Comparison of ENCODE assay signal across 24 mouse cellular contexts in the genomic region with DNA sequence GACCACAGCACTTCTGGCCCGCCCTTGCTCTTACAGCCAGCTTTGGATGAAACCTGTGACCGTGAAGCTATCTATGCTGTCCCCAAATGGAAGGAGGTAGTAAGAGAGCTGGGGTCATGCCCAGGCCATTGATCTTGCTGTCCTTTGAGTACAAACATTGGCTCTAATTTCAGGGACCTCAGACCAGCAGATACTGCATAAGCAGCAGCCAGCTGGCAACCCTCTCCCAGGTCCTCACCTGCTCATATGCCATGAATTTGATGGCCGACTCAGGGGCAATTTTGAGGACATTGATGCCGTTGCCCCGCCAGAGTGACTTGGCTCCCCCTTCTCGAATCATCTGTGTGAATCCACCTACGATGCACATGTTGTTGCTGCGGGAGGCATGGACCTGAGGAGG. TPM values are rescaled to one million over a fixed set of nuclear protein-coding genes. Genes with fewer than 3 reads are reported as not detected.
DNase-seq lines count a peak whose midpoint lies in the region; ATAC-seq and TF ChIP-seq lines count a peak whose summit lies in the region.
"Had no signal": no experiment of that assay in that cellular context is flagged by ENCODE, and none has a peak within 500 bp of the region (broad histone marks: within the 10 kb centered on the region; RNA-seq: fewer than 3 reads in every experiment).

No protein-coding gene starts in this region.

- peak overlapping the region; percentile 46 for H3K9ac ChIP-seq in liver, adult 2 months (ENCODE audit: low read depth, low read length)
- no peak overlapping the region for H3K9ac ChIP-seq in liver, embryonic 11.5 days (ENCODE audit: low read depth, low read length)
- H3K9ac ChIP-seq: embryonic facial prominence, embryonic 12.5 days; forebrain, embryonic 13.5 days had no signal

- no peak for ATAC-seq in liver, embryonic 11.5 days (replicated peaks; ENCODE audit: low FRiP score)
- ATAC-seq: activated CD4-positive, CD25-positive, alpha-beta regulatory T cell, adult 4 months; CD4-positive, CD25-positive, alpha-beta regulatory T cell, adult 4 months; forebrain, embryonic 13.5 days; Patski had no signal

- TF ChIP-seq POLR2A in liver, adult 2 months (IDR thresholded peaks at IDR 0.05; ENCODE audit: extremely low read depth, insufficient read depth, low read length): no peak

- H3K4me1 ChIP-seq in liver, adult 2 months (ENCODE audit: control insufficient read depth, insufficient read depth, low read length): peaks cover 35% of the 10 kb centered on the region
- peaks cover 10% of the 10 kb centered on the region for H3K4me1 ChIP-seq in liver, embryonic 11.5 days (replicated peaks; ENCODE audit: control insufficient read depth, insufficient read depth, low read length)

- peak; percentile 77 for DNase-seq in gastrocnemius, adult 18-20 months (ENCODE audit: low spot score)
- DNase-seq in gastrocnemius, postnatal 14 days: no peak
- DNase-seq in gastrocnemius, adult 8-10 months (ENCODE audit: low spot score in 2 of 2): peak; percentile 49 to 51
- DNase-seq in gastrocnemius, postnatal 10 days: no peak
- DNase-seq in liver, adult 2 months (ENCODE audit: extremely low read depth, low read depth, low spot score): peak; percentile 95
- no peak for DNase-seq in liver, embryonic 11.5 days (ENCODE audit: low spot score)
- peak; percentile 78 for DNase-seq in gastrocnemius, postnatal 25 days
- DNase-seq: adrenal gland, adult 8-10 months; adrenal gland, postnatal 14 days; adrenal gland, postnatal 36 days; B cell, adult 2 months; cerebellum, adult 11-12 months; cerebellum, adult 2 months; cerebellum, adult 9-10 months; cerebellum, postnatal 10 days; cerebellum, postnatal 25 days had no signal

- H3K79me2 ChIP-seq in liver, adult 2 months (ENCODE audit: control insufficient read depth, insufficient read depth, low read length): no peaks in the 10 kb centered on the region

- WGBS in liver, adult 2 months: 32% methylated on average over 8 of the region's 8 CpGs
- WGBS in liver, embryonic 11.5 days: 80% methylated on average over 8 of the region's 8 CpGs

- peak overlapping the region; percentile 86 for H3K27ac ChIP-seq in liver, adult 2 months (replicated peaks; ENCODE audit: insufficient read depth, low read depth, low read length)
- no peak overlapping the region for H3K27ac ChIP-seq in liver, embryonic 11.5 days (ENCODE audit: low read depth, low read length)
- H3K27ac ChIP-seq: forebrain, embryonic 13.5 days had no signal

- H3K27me3 ChIP-seq in liver, adult 2 months (ENCODE audit: control insufficient read depth, insufficient read depth, low read length): no peaks in the 10 kb centered on the region
- H3K27me3 ChIP-seq in liver, embryonic 11.5 days (replicated peaks; ENCODE audit: control insufficient read depth, insufficient read depth, low read length): no peaks in the 10 kb centered on the region
- H3K27me3 ChIP-seq: CH12.LX; embryonic facial prominence, embryonic 12.5 days; forebrain, embryonic 13.5 days; Patski had no signal

- no peak for TF ChIP-seq CTCF in liver, adult 2 months (IDR thresholded peaks at IDR 0.05; ENCODE audit: low read depth, low read length)

- H3K9me3 ChIP-seq in liver, embryonic 11.5 days (ENCODE audit: control insufficient read depth, low read length): no peaks in the 10 kb centered on the region
- H3K9me3 ChIP-seq: embryonic facial prominence, embryonic 10.5 days; embryonic facial prominence, embryonic 12.5 days; forebrain, embryonic 13.5 days; G1E had no signal

- H3K36me3 ChIP-seq in liver, adult 2 months (ENCODE audit: control insufficient read depth, insufficient read depth, low read length): peaks cover 57% of the 10 kb centered on the region
- peaks cover 34% of the 10 kb centered on the region for H3K36me3 ChIP-seq in liver, embryonic 11.5 days (ENCODE audit: control insufficient read depth, insufficient read depth, low read length)

- intact Hi-C loops in gastrocnemius, postnatal 14 days (cut with DNase I; ENCODE audit: low total_unique reads): no loop called here

- no peak overlapping the region for H3K4me3 ChIP-seq in liver, adult 2 months (ENCODE audit: insufficient read depth, low read depth, low read length)
- H3K4me3 ChIP-seq in liver, embryonic 11.5 days (ENCODE audit: low read depth, low read length): no peak overlapping the region
- H3K4me3 ChIP-seq: embryonic facial prominence, embryonic 10.5 days; embryonic facial prominence, embryonic 12.5 days; forebrain, embryonic 13.5 days had no signal

- no peak overlapping the region for H3K4me2 ChIP-seq in liver, embryonic 11.5 days
- H3K4me2 ChIP-seq: embryonic facial prominence, embryonic 12.5 days; forebrain, embryonic 13.5 days had no signal

RNA-seq across cellular contexts. Expression of a gene that starts 21.8 kb away (rescaled TPM):
- 10 to 100 TPM; 37.1 to 43.0 TPM for total RNA-seq in gastrocnemius, adult 18-20 months (2021)
- total RNA-seq in gastrocnemius, postnatal 14 days (2021): 10 to 100 TPM; 41.3 to 43.2 TPM
- total RNA-seq in gastrocnemius, adult 8-10 months (2022): 10 to 100 TPM; 33.8 to 40.1 (median 36.1) TPM
- total RNA-seq in gastrocnemius, postnatal 10 days (2021): 10 to 100 TPM; 38.1 to 40.7 TPM
- total RNA-seq in liver, adult 2 months (2014; rRNA removed): 22.6 and 30.7 TPM in 2 replicates
- 24.4 and 25.5 TPM in 2 replicates for polyA plus RNA-seq in liver, adult 2 months (2012; rRNA removed)
- 23.0 and 23.6 TPM in 2 replicates for polyA plus RNA-seq in liver, embryonic 11.5 days (2014; fragmentation: Nextera tagmentation; extraction: Ambion mirVana)
- total RNA-seq in gastrocnemius, postnatal 25 days (2021): 10 to 100 TPM; 42.2 to 49.3 TPM

RNA-seq across cellular contexts. Expression of a gene that starts 29.4 kb away (rescaled TPM):
- 1 to 10 TPM; 1.4 to 4.8 TPM for total RNA-seq in gastrocnemius, adult 18-20 months (2021)
- total RNA-seq in gastrocnemius, postnatal 14 days (2021): 1 to 10 TPM; 2.6 to 4.7 TPM
- 1 to 10 TPM in 1 of 4 experiments, under 1 TPM in 1, not detected in 2; 0.65 to 1.9 TPM for total RNA-seq in gastrocnemius, adult 8-10 months (2022)
- total RNA-seq in gastrocnemius, postnatal 10 days (2021): 1 to 10 TPM; 3.5 to 6.7 TPM
- 2.1 and 10.0 TPM in 2 replicates for total RNA-seq in liver, adult 2 months (2014; rRNA removed)
- 29.3 and 45.5 TPM in 2 replicates for polyA plus RNA-seq in liver, adult 2 months (2012; rRNA removed)
- 8.0 and 9.9 TPM in 2 replicates for polyA plus RNA-seq in liver, embryonic 11.5 days (2014; fragmentation: Nextera tagmentation; extraction: Ambion mirVana)
- total RNA-seq in gastrocnemius, postnatal 25 days (2021): 1 to 10 TPM; 1.4 to 2.1 TPM
- total RNA-seq: CH12.LX, G1E had no signal
- polyA plus RNA-seq: activated CD4-positive, CD25-positive, alpha-beta regulatory T cell, adult 4 months; CD4-positive, CD25-positive, alpha-beta regulatory T cell, adult 4 months; embryonic facial prominence, embryonic 10.5 days; forebrain, embryonic 13.5 days had no signal

RNA-seq across cellular contexts. Expression of a gene that starts 32.8 kb away (rescaled TPM):
- 1 to 10 TPM; 2.6 to 3.0 TPM for total RNA-seq in gastrocnemius, adult 18-20 months (2021)
- 1 to 10 TPM; 2.4 to 3.1 TPM for total RNA-seq in gastrocnemius, postnatal 14 days (2021)
- total RNA-seq in gastrocnemius, adult 8-10 months (2022): 1 to 10 TPM; 2.1 to 2.7 (median 2.3) TPM
- 1 to 10 TPM; 3.0 to 3.1 TPM for total RNA-seq in gastrocnemius, postnatal 10 days (2021)
- 0.67 and 0.83 TPM in 2 replicates for total RNA-seq in liver, adult 2 months (2014; rRNA removed)
- 2.9 and 3.0 TPM in 2 replicates for polyA plus RNA-seq in liver, adult 2 months (2012; rRNA removed)
- polyA plus RNA-seq in liver, embryonic 11.5 days (2014; fragmentation: Nextera tagmentation; extraction: Ambion mirVana): 4.5 and 5.4 TPM in 2 replicates
- total RNA-seq in gastrocnemius, postnatal 25 days (2021): 1 to 10 TPM; 1.6 to 2.0 TPM

RNA-seq across cellular contexts. Expression of a gene that starts 33.8 kb away (rescaled TPM):
- 100 to 1,000 TPM in 1 of 2 experiments, 10 to 100 TPM in 1; 47.6 to 217 TPM for total RNA-seq in gastrocnemius, adult 18-20 months (2021)
- total RNA-seq in gastrocnemius, postnatal 14 days (2021): 10 to 100 TPM; 18.1 to 47.8 TPM
- total RNA-seq in gastrocnemius, adult 8-10 months (2022): 100 to 1,000 TPM in 1 of 4 experiments, 10 to 100 TPM in 3; 48.5 to 113 (median 60.4) TPM
- total RNA-seq in gastrocnemius, postnatal 10 days (2021): 10 to 100 TPM; 16.1 to 31.1 TPM
- total RNA-seq in liver, adult 2 months (2014; rRNA removed): 40.0 and 41.9 TPM in 2 replicates
- 57.9 and 124 TPM in 2 replicates for polyA plus RNA-seq in liver, adult 2 months (2012; rRNA removed)
- polyA plus RNA-seq in liver, embryonic 11.5 days (2014; fragmentation: Nextera tagmentation; extraction: Ambion mirVana): 10.4 and 12.7 TPM in 2 replicates
- 10 to 100 TPM; 19.2 to 68.3 TPM for total RNA-seq in gastrocnemius, postnatal 25 days (2021)

RNA-seq across cellular contexts. Expression of a gene that starts 35.7 kb away (rescaled TPM):
- total RNA-seq in gastrocnemius, adult 18-20 months (2021): 10 to 100 TPM; 42.6 to 47.1 TPM
- 10 to 100 TPM; 44.1 to 49.3 TPM for total RNA-seq in gastrocnemius, postnatal 14 days (2021)
- 10 to 100 TPM; 40.1 to 46.1 (median 42.3) TPM for total RNA-seq in gastrocnemius, adult 8-10 months (2022)
- 10 to 100 TPM; 52.6 to 53.7 TPM for total RNA-seq in gastrocnemius, postnatal 10 days (2021)
- 25.8 and 32.5 TPM in 2 replicates for total RNA-seq in liver, adult 2 months (2014; rRNA removed)
- 103 and 144 TPM in 2 replicates for polyA plus RNA-seq in liver, adult 2 months (2012; rRNA removed)
- polyA plus RNA-seq in liver, embryonic 11.5 days (2014; fragmentation: Nextera tagmentation; extraction: Ambion mirVana): 36.2 and 39.7 TPM in 2 replicates
- total RNA-seq in gastrocnemius, postnatal 25 days (2021): 10 to 100 TPM; 35.2 to 39.7 TPM

Comparison
In these comparisons a context has a peak if more than half of its experiments do, and no peak if none do; other contexts are left out.
1. DNase-seq: peak in gastrocnemius, adult 18-20 months (single experiment), gastrocnemius, adult 8-10 months (2 of 2), liver, adult 2 months (single experiment) and gastrocnemius, postnatal 25 days (single experiment); none in gastrocnemius, postnatal 14 days (single experiment), gastrocnemius, postnatal 10 days (single experiment) and liver, embryonic 11.5 days (single experiment).